Mouse (Mus musculus) megakaryocyte, embryonic 14.5 days (primary cell): Measurements from ENCODE around the gene Gm14124.
"Not testable (repeated sequence)": the region's sequence is repeated elsewhere in the genome, so short reads cannot be mapped to it uniquely, and the experiment has no call there.

Experiments
- FLI1 ChIP-seq: IDR thresholded peaks from 2 replicates; pipeline ENCODE4 v1.6.1; 2012; ENCODE audit warnings: low read length, inconsistent platforms, mixed read lengths
- GATA1 ChIP-seq: IDR thresholded peaks from 3 replicates; pipeline ENCODE4 v1.6.1; 2012; ENCODE audit warnings: mixed read lengths, low read length, inconsistent platforms, borderline replicate concordance

DNA sequence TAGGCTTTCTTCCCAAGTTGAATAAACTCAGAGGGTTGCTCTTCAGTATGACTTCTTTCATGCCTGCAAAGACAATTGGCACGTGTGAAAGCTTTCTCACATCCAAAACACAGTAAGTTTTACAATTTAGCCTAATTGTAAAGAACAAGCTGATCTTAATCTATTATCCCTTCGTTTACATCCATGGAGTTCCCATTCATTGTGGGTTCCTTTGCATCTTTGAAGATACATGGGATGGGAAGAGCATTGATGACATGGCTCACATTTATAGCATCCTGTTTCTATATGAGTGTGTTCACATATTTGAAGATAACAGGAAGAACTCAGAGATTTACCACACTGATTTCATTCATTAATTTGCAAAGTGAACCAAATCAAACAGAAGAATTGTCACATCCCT lies 1.8 kb upstream of the Gm14124 start, which contains the start of gene Gm21994:
- not testable (repeated sequence) for TF ChIP-seq GATA1, FLI1
